Mouse (Mus musculus): ENCODE results near the gene Rsad2. TPM values are rescaled to one million over a fixed set of nuclear protein-coding genes. Genes with fewer than 3 reads are reported as not detected.
"Not testable (repeated sequence)": the region's sequence is repeated elsewhere in the genome, so short reads cannot be mapped to it uniquely, and the experiment has no call there.

Gene Rsad2
- polyA plus RNA-seq, 1 experiment from 2014 or later: 12.8 TPM

DNA sequence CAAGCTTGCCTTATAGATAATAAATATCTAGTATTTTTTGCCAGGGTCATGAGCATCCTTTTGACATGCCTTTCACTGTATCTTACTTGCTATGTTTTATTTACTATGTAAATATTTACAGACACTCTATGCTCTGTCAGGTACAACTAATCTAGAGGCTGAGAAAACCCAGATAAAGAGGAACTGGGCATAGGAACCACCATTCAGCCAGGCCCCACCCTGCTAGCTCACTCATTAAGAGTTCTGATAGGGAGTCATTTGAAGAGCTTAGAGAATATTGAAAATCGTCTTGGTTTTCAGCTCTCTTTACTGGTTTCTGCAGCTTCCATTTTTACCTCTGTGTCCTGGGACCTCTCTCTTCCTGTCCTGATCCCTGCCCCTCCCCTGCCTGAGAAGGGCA lies 5.1 kb downstream of the Rsad2 start:
- peak; percentile 67 for ATAC-seq (ENCODE audit: low read depth)
- no peaks in the 10 kb centered on the region for H3K36me3 ChIP-seq (ENCODE audit: control insufficient read depth, insufficient read depth)
- no peaks in the 10 kb centered on the region for H3K27me3 ChIP-seq (ENCODE audit: control insufficient read depth, insufficient read depth, low read depth, low read length)
- H3K9ac ChIP-seq (ENCODE audit: low read depth, low read length): no peak overlapping the region
- no peak overlapping the region for H3K27ac ChIP-seq (ENCODE audit: low read length)
- no peaks in the 10 kb centered on the region for H3K9me3 ChIP-seq (replicated peaks; ENCODE audit: control insufficient read depth, low read length)
- H3K4me2 ChIP-seq (ENCODE audit: low read depth, low read length): no peak overlapping the region
- 4% methylated on average over 1 of the region's 1 CpGs for WGBS (ENCODE audit: insufficient replicate concordance)
- H3K4me1 ChIP-seq (ENCODE audit: control insufficient read depth, low read depth, low read length): peaks cover 5% of the 10 kb centered on the region
- H3K4me3 ChIP-seq (ENCODE audit: low read depth, low read length): no peak overlapping the region

DNA sequence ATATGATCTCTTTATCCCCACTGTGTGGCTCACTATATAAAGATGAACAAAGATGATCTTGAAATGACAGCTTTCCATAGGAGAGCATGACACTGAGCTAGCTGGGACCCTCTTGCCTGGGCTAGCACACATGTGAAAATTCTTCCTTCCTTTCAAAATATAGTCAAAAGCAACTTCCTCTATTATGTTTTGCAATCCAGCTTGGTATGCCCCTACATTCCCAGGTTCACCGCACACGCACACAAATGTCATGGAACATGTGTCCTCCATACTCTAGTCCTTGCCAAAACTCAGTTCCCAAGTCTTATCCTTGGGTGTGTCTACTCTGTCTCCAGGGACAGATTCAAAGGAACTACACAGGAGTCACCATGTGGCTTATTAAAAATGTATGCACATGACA lies 6.8 kb downstream of the Rsad2 start:
- Histone ChIP-seq H3K4me2 (ENCODE audit: low read depth, low read length) (no peak overlapping the region), H3K27me3 (ENCODE audit: control insufficient read depth, insufficient read depth, low read depth, low read length) (no peaks in the 10 kb centered on the region), H3K27ac (ENCODE audit: low read length) (no peak overlapping the region), H3K4me3 (ENCODE audit: low read depth, low read length) (no peak overlapping the region), H3K4me1 (ENCODE audit: control insufficient read depth, low read depth, low read length) (peaks cover 4% of the 10 kb centered on the region), H3K9me3 (replicated peaks; ENCODE audit: control insufficient read depth, low read length) (no peaks in the 10 kb centered on the region), H3K36me3 (ENCODE audit: control insufficient read depth, insufficient read depth) (no peaks in the 10 kb centered on the region), H3K9ac (ENCODE audit: low read depth, low read length) (no peak overlapping the region)
- no peak for ATAC-seq (ENCODE audit: low read depth)
- 85% methylated on average over 2 of the region's 2 CpGs for WGBS (ENCODE audit: insufficient replicate concordance)

DNA sequence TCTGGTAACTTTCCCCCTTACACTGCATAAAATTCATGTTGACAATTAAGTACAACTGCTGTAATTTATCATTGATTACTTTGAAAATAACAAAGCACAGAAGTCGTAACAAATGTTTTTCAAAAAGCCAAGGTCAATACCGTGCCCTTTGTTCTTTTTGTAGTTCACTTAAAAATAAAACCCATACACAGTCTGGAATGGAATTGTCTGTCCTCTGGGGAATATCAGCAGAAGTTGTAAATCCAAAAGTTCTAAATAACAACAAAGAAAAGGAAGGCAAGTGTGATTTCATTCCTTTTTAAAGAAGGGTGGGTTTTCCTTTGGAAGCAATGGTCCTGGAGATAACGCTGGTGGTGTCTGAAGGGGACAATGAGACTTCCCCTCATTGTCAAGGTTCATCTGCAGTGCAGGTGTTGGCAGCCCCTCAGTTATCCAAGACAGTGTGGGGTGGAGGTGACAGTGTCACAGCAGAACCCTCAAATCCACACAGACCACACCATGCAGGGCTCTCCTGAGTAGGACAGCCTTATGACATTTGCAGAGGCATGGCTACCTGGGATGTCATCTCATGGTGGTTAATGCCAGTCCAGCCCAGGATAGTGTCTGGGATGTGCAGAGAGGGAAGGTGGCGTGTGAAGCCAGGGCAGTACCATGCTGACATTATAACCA lies 9.7 kb downstream of the Rsad2 start:
- no peak overlapping the region for H3K4me3 ChIP-seq (ENCODE audit: low read depth, low read length)
- no peak overlapping the region for H3K9ac ChIP-seq (ENCODE audit: low read depth, low read length)
- 65% methylated on average over 4 of the region's 4 CpGs for WGBS (ENCODE audit: insufficient replicate concordance)
- H3K9me3 ChIP-seq (replicated peaks; ENCODE audit: control insufficient read depth, low read length): no peaks in the 10 kb centered on the region
- no peaks in the 10 kb centered on the region for H3K36me3 ChIP-seq (ENCODE audit: control insufficient read depth, insufficient read depth)
- H3K4me2 ChIP-seq (ENCODE audit: low read depth, low read length): no peak overlapping the region
- H3K4me1 ChIP-seq (ENCODE audit: control insufficient read depth, low read depth, low read length): peaks cover 4% of the 10 kb centered on the region
- no peak overlapping the region for H3K27ac ChIP-seq (ENCODE audit: low read length)
- no peak for ATAC-seq (ENCODE audit: low read depth)
- no peaks in the 10 kb centered on the region for H3K27me3 ChIP-seq (ENCODE audit: control insufficient read depth, insufficient read depth, low read depth, low read length)

DNA sequence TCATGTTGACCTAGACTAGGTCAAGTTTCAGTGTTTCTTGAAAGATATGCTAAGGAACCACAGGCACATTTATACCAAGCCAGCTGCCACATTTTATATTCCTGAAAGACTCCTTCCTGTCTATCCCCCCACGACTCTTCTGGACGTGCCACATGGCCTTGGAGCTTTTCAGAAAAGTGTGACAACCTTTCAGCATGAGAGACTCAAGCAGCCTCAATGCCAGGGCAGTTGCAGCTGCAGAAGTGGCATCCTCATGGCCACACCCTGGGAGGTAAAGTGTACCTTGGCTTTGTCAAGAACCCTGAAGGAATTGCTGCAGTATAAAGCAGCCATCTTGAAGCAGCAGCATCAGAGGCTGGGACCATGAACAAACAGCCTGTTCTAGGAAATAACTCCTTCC lies 11.7 kb downstream of the Rsad2 start:
- no peak overlapping the region for H3K4me3 ChIP-seq (ENCODE audit: low read depth, low read length)
- H3K4me1 ChIP-seq (ENCODE audit: control insufficient read depth, low read depth, low read length): no peaks in the 10 kb centered on the region
- no peaks in the 10 kb centered on the region for H3K9me3 ChIP-seq (replicated peaks; ENCODE audit: control insufficient read depth, low read length)
- no peak overlapping the region for H3K9ac ChIP-seq (ENCODE audit: low read depth, low read length)
- no peak overlapping the region for H3K27ac ChIP-seq (ENCODE audit: low read length)
- no peaks in the 10 kb centered on the region for H3K27me3 ChIP-seq (ENCODE audit: control insufficient read depth, insufficient read depth, low read depth, low read length)
- ATAC-seq (ENCODE audit: low read depth): no peak
- 68% methylated on average over 2 of the region's 2 CpGs for WGBS (ENCODE audit: insufficient replicate concordance)
- no peak overlapping the region for H3K4me2 ChIP-seq (ENCODE audit: low read depth, low read length)
- H3K36me3 ChIP-seq (ENCODE audit: control insufficient read depth, insufficient read depth): no peaks in the 10 kb centered on the region

DNA sequence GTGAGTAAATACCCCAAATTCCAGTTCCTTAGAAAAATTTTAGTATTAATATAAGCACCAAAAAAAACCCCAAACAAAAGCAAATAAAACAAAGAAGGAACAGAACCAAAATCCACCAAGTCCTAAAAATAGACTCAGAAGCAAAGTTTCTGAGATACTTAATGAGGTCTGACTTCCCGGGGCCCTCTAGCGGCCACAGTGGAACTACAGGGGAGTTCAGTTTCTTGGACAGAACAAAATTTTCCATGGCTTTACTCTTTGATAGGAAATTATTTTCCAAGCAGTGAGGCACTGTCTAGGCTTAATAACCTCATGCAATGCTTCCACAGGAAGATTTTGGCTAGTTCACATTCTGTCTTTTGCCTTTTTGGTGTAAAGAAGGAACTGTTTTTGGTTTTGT lies 12.2 kb downstream of the Rsad2 start:
- WGBS (ENCODE audit: insufficient replicate concordance): 0% methylated on average over 2 of the region's 2 CpGs
- Histone ChIP-seq H3K4me2 (ENCODE audit: low read depth, low read length) (no peak overlapping the region), H3K27ac (ENCODE audit: low read length) (no peak overlapping the region), H3K36me3 (ENCODE audit: control insufficient read depth, insufficient read depth) (no peaks in the 10 kb centered on the region), H3K4me3 (ENCODE audit: low read depth, low read length) (no peak overlapping the region), H3K27me3 (ENCODE audit: control insufficient read depth, insufficient read depth, low read depth, low read length) (no peaks in the 10 kb centered on the region), H3K9ac (ENCODE audit: low read depth, low read length) (no peak overlapping the region), H3K9me3 (replicated peaks; ENCODE audit: control insufficient read depth, low read length) (no peaks in the 10 kb centered on the region), H3K4me1 (ENCODE audit: control insufficient read depth, low read depth, low read length) (no peaks in the 10 kb centered on the region)
- no peak for ATAC-seq (ENCODE audit: low read depth)

DNA sequence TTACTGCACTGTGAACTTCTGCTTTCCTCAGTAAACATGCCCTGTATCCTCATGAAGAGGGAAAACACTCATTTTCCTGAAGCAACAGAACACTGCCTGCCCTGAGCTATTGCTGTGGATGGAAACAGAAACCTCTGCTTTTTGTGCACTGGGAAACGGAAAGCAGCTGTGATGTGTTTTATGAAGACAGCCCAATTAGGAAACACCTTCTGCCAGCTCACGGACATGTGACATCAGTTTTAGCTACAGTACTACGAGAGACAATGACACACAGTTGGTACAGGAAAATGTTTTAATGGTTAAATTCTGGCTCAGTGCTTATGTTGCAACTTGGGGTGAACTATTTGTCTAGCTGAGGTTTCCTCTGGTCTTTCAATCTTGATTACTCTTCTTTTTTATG lies 16.9 kb downstream of the Rsad2 start:
- H3K27ac ChIP-seq (ENCODE audit: low read length): no peak overlapping the region
- no peak overlapping the region for H3K4me2 ChIP-seq (ENCODE audit: low read depth, low read length)
- no peak overlapping the region for H3K9ac ChIP-seq (ENCODE audit: low read depth, low read length)
- H3K4me3 ChIP-seq (ENCODE audit: low read depth, low read length): no peak overlapping the region
- H3K27me3 ChIP-seq (ENCODE audit: control insufficient read depth, insufficient read depth, low read depth, low read length): no peaks in the 10 kb centered on the region
- 43% methylated on average over 3 of the region's 3 CpGs for WGBS (ENCODE audit: insufficient replicate concordance)
- H3K9me3 ChIP-seq (replicated peaks; ENCODE audit: control insufficient read depth, low read length): no peaks in the 10 kb centered on the region
- no peaks in the 10 kb centered on the region for H3K36me3 ChIP-seq (ENCODE audit: control insufficient read depth, insufficient read depth)
- no peak for ATAC-seq (ENCODE audit: low read depth)
- H3K4me1 ChIP-seq (ENCODE audit: control insufficient read depth, low read depth, low read length): no peaks in the 10 kb centered on the region

DNA sequence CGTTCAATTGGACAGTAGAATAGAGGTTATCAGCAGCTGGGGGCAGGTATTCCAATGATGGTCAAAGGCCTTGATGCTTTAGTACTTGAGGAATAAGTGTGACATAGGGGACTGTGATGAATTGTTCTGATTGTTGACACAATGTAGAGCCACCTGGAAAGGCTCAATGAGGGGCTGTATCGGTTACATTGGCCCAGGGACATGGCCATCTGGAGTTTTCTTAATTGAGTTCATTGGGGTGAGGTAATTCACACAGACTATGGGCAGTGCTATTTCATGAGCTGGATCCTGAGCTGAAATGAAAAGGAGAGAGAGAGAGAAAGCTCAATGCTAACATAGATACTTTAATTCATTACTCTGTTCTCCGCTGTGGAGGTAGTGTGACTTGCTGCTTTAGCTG lies 18.3 kb downstream of the Rsad2 start:
- WGBS (ENCODE audit: insufficient replicate concordance): 51% methylated on average over 3 of the region's 3 CpGs
- no peak for ATAC-seq (ENCODE audit: low read depth)
- Histone ChIP-seq H3K27ac (ENCODE audit: low read length) (no peak overlapping the region), H3K27me3 (ENCODE audit: control insufficient read depth, insufficient read depth, low read depth, low read length) (no peaks in the 10 kb centered on the region), H3K9ac (ENCODE audit: low read depth, low read length) (no peak overlapping the region), H3K4me2 (ENCODE audit: low read depth, low read length) (no peak overlapping the region), H3K36me3 (ENCODE audit: control insufficient read depth, insufficient read depth) (no peaks in the 10 kb centered on the region), H3K9me3 (replicated peaks; ENCODE audit: control insufficient read depth, low read length) (no peaks in the 10 kb centered on the region), H3K4me1 (ENCODE audit: control insufficient read depth, low read depth, low read length) (no peaks in the 10 kb centered on the region), H3K4me3 (ENCODE audit: low read depth, low read length) (no peak overlapping the region)

DNA sequence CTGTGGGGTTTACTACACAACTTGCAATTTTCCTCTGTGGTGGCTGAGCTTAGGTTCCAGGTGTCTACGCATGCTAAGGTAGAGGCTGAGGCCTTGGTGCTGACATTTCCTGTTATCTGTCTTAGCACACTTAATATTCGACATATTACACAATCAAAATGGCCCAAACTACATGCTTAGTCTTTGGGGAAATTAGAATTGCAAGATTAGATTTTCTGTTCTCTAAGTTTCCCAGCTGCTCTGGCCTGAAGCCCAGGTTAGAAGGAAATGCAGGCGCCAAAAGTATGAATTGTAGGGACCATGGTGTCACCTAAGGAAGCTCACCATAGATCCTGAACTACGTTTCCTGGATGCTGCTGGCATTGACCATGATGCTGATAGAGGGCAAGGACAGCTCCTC lies 19.9 kb downstream of the Rsad2 start:
- H3K4me3 ChIP-seq (ENCODE audit: low read depth, low read length): no peak overlapping the region
- 56% methylated on average over 4 of the region's 4 CpGs for WGBS (ENCODE audit: insufficient replicate concordance)
- H3K4me2 ChIP-seq (ENCODE audit: low read depth, low read length): no peak overlapping the region
- no peaks in the 10 kb centered on the region for H3K36me3 ChIP-seq (ENCODE audit: control insufficient read depth, insufficient read depth)
- no peaks in the 10 kb centered on the region for H3K4me1 ChIP-seq (ENCODE audit: control insufficient read depth, low read depth, low read length)
- ATAC-seq (ENCODE audit: low read depth): no peak
- H3K9ac ChIP-seq (ENCODE audit: low read depth, low read length): no peak overlapping the region
- no peaks in the 10 kb centered on the region for H3K9me3 ChIP-seq (replicated peaks; ENCODE audit: control insufficient read depth, low read length)
- no peak overlapping the region for H3K27ac ChIP-seq (ENCODE audit: low read length)
- no peaks in the 10 kb centered on the region for H3K27me3 ChIP-seq (ENCODE audit: control insufficient read depth, insufficient read depth, low read depth, low read length)

DNA sequence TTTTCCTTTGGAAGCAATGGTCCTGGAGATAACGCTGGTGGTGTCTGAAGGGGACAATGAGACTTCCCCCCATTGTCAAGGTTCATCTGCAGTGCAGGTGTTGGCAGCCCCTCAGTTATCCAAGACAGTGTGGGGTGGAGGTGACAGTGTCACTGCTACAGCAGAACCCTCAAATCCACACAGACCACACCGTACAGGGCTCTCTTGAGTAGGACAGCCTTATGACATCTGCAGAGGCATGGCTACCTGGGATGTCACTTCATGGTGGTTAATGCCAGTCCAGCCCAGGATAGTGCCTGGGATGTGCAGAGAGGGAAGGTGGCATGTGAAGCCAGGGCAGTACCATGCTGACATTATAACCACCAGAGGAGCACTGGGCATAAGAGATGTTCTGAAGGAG lies 27.5 kb downstream of the Rsad2 start:
- H3K27me3 ChIP-seq (ENCODE audit: control insufficient read depth, insufficient read depth, low read depth, low read length); H3K4me2 ChIP-seq (ENCODE audit: low read depth, low read length); H3K9me3 ChIP-seq (replicated peaks; ENCODE audit: control insufficient read depth, low read length); H3K9ac ChIP-seq (ENCODE audit: low read depth, low read length); H3K27ac ChIP-seq (ENCODE audit: low read length); ATAC-seq (ENCODE audit: low read depth); H3K4me3 ChIP-seq (ENCODE audit: low read depth, low read length); H3K36me3 ChIP-seq (ENCODE audit: control insufficient read depth, insufficient read depth); H3K4me1 ChIP-seq (ENCODE audit: control insufficient read depth, low read depth, low read length): not testable (repeated sequence)
- 67% methylated on average over 2 of the region's 2 CpGs for WGBS (ENCODE audit: insufficient replicate concordance)
